Mouse (Mus musculus): ENCODE results near the gene Slc25a35.

GRCm38 (mm10) chr11:69009508-69009907 lies 41.6 kb downstream of the Slc25a35 start:
- no peak for TF ChIP-seq MAFK (IDR thresholded peaks at IDR 0.05; ENCODE audit: insufficient read depth, low read depth, low read length)
- no peak for TF ChIP-seq CHD2 (IDR thresholded peaks at IDR 0.05; ENCODE audit: low read depth, low read length)
- no peak for TF ChIP-seq ZNF384 (IDR thresholded peaks at IDR 0.05; ENCODE audit: low read depth, low read length)
- no peak for TF ChIP-seq ZC3H11A (IDR thresholded peaks at IDR 0.05; ENCODE audit: borderline replicate concordance, low read depth, low read length)
